Mouse (Mus musculus) kidney, postnatal 0 days (tissue): ENCODE measurements around the gene Rab5if. TPM values are rescaled to one million over a fixed set of nuclear protein-coding genes. Genes with fewer than 3 reads are reported as not detected.
A peak's percentile ranks its signal among the peaks of the same experiment; 100 is the strongest.
"Not testable (repeated sequence)": the region's sequence is repeated elsewhere in the genome, so short reads cannot be mapped to it uniquely, and the experiment has no call there.

ENCODE experiments used
- ATAC-seq: fragments of 200-750 bp; cut with Nextera tagmentation; replicated peaks from 2 replicates; pipeline ENCODE4 v1.8.0; 2017; ENCODE audit warnings: low read depth, moderate number of reproducible peaks, moderate TSS enrichment, moderate library complexity; ENCODE audit not compliant: low FRiP score
- DNase-seq: peaks from one replicate; pipeline ENCODE4 v3.0.0-alpha.2; 2016; ENCODE audit warnings: low spot score
- H3K27ac ChIP-seq: fragments of 300-500 bp; sonication (generic); 2 replicates; pipeline ENCODE4 v1.5.1; 2014; ENCODE audit warnings: mild to moderate bottlenecking
- H3K27me3 ChIP-seq: fragments of 300-500 bp; sonication (generic); 2 replicates; pipeline ENCODE4 v1.6.1; 2014; ENCODE audit warnings: low read length, mixed read lengths; ENCODE audit not compliant: insufficient read depth
- H3K36me3 ChIP-seq: fragments of 300-500 bp; sonication (generic); 2 replicates; pipeline ENCODE4 v1.6.1; 2014; ENCODE audit warnings: low read length, mixed read lengths; ENCODE audit not compliant: insufficient read depth
- H3K4me1 ChIP-seq: fragments of 300-500 bp; sonication (generic); replicated peaks from 2 replicates; pipeline ENCODE4 v1.6.1; 2014; ENCODE audit warnings: antibody characterized with exemption, low read length, mixed read lengths; ENCODE audit not compliant: insufficient read depth
- H3K4me2 ChIP-seq: fragments of 300-500 bp; sonication (generic); 2 replicates; pipeline ENCODE4 v1.6.1; 2014; ENCODE audit warnings: mild to moderate bottlenecking, low read length, moderate library complexity, mixed read lengths
- H3K4me3 ChIP-seq: fragments of 300-500 bp; sonication (generic); replicated peaks from 2 replicates; pipeline ENCODE4 v1.5.1; 2014; ENCODE audit warnings: low read depth, low read length
- H3K9ac ChIP-seq: fragments of 300-500 bp; sonication (generic); 2 replicates; pipeline ENCODE4 v1.6.1; 2014; ENCODE audit warnings: low read depth, low read length
- H3K9me3 ChIP-seq: fragments of 300-500 bp; sonication (generic); replicated peaks from 2 replicates; pipeline ENCODE4 v1.6.1; 2016; ENCODE audit warnings: low read length, inconsistent platforms, mixed read lengths
- CTCF ChIP-seq: IDR thresholded peaks from 2 replicates; pipeline ENCODE4 v1.5.1; 2016; ENCODE audit warnings: antibody characterized with exemption, low read depth, mild to moderate bottlenecking, moderate library complexity
- WGBS: fragments of 180-500 bp; shearing (Covaris S2); extraction: QIAGEN DNeasy Blood & Tissue Kit; methylation state at CpG from one replicate; pipeline ENCODE4 v1.1.7; 2014; 5-methylcytosine and 5-hydroxymethylcytosine counted together
- polyA plus RNA-seq: library from polyadenylated mRNA; unstranded; fragments of >200 nt; fragmentation: Nextera tagmentation; extraction: Ambion mirVana; gene quantifications from 2 replicates; pipeline ENCODE4 v1.2.1, GENCODE M21; 2015

The Rab5if gene
- polyA plus RNA-seq, 1 experiment from 2014 or later, result 252 TPM

- H3K4me1 ChIP-seq, result no peaks in the 10 kb centered on the region
- H3K9ac ChIP-seq, result no peak overlapping the region
- H3K4me3 ChIP-seq, result no peak overlapping the region
- no peaks in the 10 kb centered on the region for H3K27me3 ChIP-seq
- DNase-seq (no peak), ATAC-seq (no peak)
- H3K36me3 ChIP-seq, result no peaks in the 10 kb centered on the region
- no peak overlapping the region for H3K4me2 ChIP-seq
- H3K9me3 ChIP-seq, result no peaks in the 10 kb centered on the region
- TF ChIP-seq CTCF, result no peak
- 40% methylated on average over 10 of the region's 10 CpGs for WGBS
- no peak overlapping the region for H3K27ac ChIP-seq
Measured at GRCm38 (mm10) chr2:156882431-156883001, 19.6 kb downstream of the Rab5if start.

DNA sequence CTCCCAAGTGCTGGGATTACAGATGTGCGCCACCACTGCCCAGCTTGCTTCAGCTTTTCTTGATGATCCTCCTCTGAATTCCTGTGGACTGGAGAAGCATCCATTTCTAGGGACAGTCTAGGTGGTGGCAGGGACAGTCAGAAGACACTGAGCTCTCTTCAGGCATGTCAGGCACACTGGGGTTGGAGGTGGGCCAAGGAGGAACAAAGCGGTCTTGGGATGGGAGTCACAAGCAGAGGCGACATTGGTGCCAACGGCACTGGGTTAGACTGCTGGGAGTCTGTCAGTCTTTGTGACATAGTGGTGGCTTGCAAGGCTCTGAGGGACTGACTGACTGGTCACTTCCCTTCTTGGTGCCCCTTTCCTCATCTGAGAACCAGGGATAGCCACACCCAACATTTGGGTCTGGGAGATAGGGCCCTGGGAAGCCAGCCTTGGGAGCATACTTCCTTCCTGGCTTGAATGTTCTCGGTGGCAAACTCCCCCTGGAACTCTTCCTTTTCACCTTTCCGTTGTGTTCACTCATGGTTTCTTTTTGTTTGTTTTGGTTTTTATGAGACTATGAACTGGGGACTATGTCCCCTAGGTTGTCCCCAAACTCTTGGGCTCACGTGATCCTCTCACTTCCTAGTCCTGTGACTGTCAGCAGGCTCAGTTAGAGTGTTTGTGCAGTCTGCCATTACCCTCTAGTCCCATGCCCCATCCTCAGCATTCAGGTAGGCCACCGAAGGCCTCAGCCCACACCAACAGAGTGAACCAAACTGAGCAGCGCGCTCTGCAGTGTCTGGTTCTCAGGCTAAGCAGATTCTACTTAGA is 21.7 kb downstream of the Rab5if start:
- Histone ChIP-seq H3K4me2 (no peak overlapping the region), H3K27ac (no peak overlapping the region), H3K9ac (no peak overlapping the region), H3K4me1 (no peaks in the 10 kb centered on the region), H3K9me3 (no peaks in the 10 kb centered on the region), H3K4me3 (no peak overlapping the region), H3K36me3 (no peaks in the 10 kb centered on the region), H3K27me3 (no peaks in the 10 kb centered on the region)
- ATAC-seq (no peak), DNase-seq (no peak)
- 86% methylated on average over 10 of the region's 10 CpGs for WGBS
- TF ChIP-seq CTCF, result no peak

DNA sequence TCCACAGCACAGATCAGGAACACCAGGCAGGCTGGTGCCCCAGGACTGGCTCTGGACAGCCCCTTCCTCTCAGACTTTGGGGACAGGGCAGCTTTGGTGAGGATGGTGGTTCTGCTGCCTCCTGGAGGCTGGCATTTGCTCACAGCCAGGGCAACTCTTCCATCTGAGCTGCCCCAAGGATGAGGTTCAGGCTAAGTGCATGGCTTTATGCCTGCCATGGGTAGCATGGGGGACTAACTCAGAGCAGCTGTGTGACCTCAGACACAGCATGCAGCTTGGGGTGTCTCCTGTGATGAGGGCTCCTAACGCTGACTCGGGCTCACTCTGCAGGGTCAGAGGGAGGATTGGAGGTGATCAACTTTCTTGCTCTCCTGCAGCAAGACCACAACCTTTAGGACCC is 22.7 kb downstream of the Rab5if start:
- TF ChIP-seq CTCF, result peak; percentile 20; the same call in 1 of the 2 replicates
- not testable (repeated sequence) for H3K9ac ChIP-seq, H3K9me3 ChIP-seq, ATAC-seq, H3K27me3 ChIP-seq, H3K36me3 ChIP-seq, H3K4me1 ChIP-seq, H3K27ac ChIP-seq, H3K4me2 ChIP-seq, DNase-seq, H3K4me3 ChIP-seq
- WGBS, result 60% methylated on average over 2 of the region's 2 CpGs

- Histone ChIP-seq H3K9me3 (no peaks in the 10 kb centered on the region), H3K9ac (no peak overlapping the region), H3K27ac (no peak overlapping the region), H3K4me2 (no peak overlapping the region), H3K27me3 (no peaks in the 10 kb centered on the region), H3K36me3 (no peaks in the 10 kb centered on the region), H3K4me3 (no peak overlapping the region), H3K4me1 (no peaks in the 10 kb centered on the region)
- WGBS, result 78% methylated on average over 10 of the region's 10 CpGs
- no peak for ATAC-seq
- TF ChIP-seq CTCF, result no peak
- no peak for DNase-seq
Measured at GRCm38 (mm10) chr2:156886084-156886631, 23.2 kb downstream of the Rab5if start.

DNA sequence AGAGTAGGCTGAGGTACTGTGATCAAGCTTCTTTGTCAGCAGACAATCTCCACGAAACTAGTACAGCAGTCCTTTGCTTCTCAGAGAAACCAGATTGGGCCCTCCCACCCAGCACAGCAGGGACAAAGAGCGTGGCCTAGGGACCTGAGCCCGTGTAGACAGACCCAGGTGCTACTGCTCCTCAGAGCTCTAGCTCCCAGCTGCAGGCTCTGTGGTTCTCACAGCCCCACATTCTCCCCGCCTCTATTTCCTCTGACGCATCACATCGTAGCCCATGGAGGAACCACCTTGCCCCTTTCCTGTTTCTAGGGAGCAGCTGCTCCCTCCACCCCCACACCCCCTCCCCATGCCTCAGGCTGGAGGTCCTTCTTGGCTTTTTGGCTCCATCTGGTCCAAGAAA is 24.1 kb downstream of the Rab5if start, which contains the start of gene Sla2:
Sla2 (minus strand) TSS at position 176 of the 400 bp plus-strand sequence.
- Histone ChIP-seq H3K36me3 (no peaks in the 10 kb centered on the region), H3K4me2 (no peak within 1 kb of the TSS), H3K4me3 (no peak within 1 kb of the TSS), H3K27ac (no peak within 1 kb of the TSS), H3K9me3 (no peaks in the 10 kb centered on the region), H3K9ac (no peak within 1 kb of the TSS), H3K27me3 (no peaks in the 10 kb centered on the region), H3K4me1 (no peaks in the 10 kb centered on the region)
- TF ChIP-seq CTCF, result no peak
- DNase-seq (no peak), ATAC-seq (no peak)
- 55% methylated on average over 6 of the region's 6 CpGs for WGBS

GRCm38 (mm10) chr2:156888490-156888889 is 25.6 kb downstream of the Rab5if start:
- Histone ChIP-seq H3K27ac (no peak overlapping the region), H3K4me3 (no peak overlapping the region), H3K4me1 (no peaks in the 10 kb centered on the region), H3K27me3 (no peaks in the 10 kb centered on the region), H3K9ac (no peak overlapping the region), H3K4me2 (no peak overlapping the region), H3K9me3 (no peaks in the 10 kb centered on the region), H3K36me3 (no peaks in the 10 kb centered on the region)
- TF ChIP-seq CTCF, result no peak
- 68% methylated on average over 3 of the region's 3 CpGs for WGBS
- ATAC-seq (no peak), DNase-seq (no peak)
